Mouse (Mus musculus) adrenal gland, postnatal 14 days (tissue): Measurements from ENCODE around the gene Pphln1. TPM values are rescaled to one million over a fixed set of nuclear protein-coding genes. Genes with fewer than 3 reads are reported as not detected.

Experiments used
- DNase-seq: peaks from one replicate; pipeline ENCODE4 v3.0.0; 2021; ENCODE audit warnings: mixed read lengths
- total RNA-seq: library from RNA; stranded (reverse); gene quantifications from 2 replicates; pipeline ENCODE4 v1.2.3, GENCODE M21; 2021

The Pphln1 gene
- total RNA-seq, 1 experiment from 2014 or later, result 39.2 TPM

GRCm38 (mm10) chr15:93539415-93539814 is 141.3 kb downstream of the Pphln1 start:
- DNase-seq, result no peak

Other genes starting within 250 kb of the Pphln1 start
- gene Gxylt1, start 123.2 kb upstream of the Pphln1 start, total RNA-seq, result 33.7 and 36.4 TPM in 2 replicates
- gene Yaf2, start 61.4 kb upstream of the Pphln1 start, total RNA-seq, result 35.8 and 37.3 TPM in 2 replicates
- 89.3 and 92.4 TPM in 2 replicates for gene Zcrb1, start within 50 bp of the Pphln1 start, total RNA-seq
- 22.2 and 26.0 TPM in 2 replicates for gene Prickle1, start 197.5 kb downstream of the Pphln1 start, total RNA-seq